Mouse (Mus musculus) bone marrow, adult 2 months (tissue): Measurements from ENCODE around the gene Foxo1. TPM values are rescaled to one million over a fixed set of nuclear protein-coding genes. Genes with fewer than 3 reads are reported as not detected.

Experiments
- H3K27ac ChIP-seq: fragments of 200-500 bp; 2 replicates; pipeline ENCODE4 v1.5.1; 2012; ENCODE audit warnings: low read depth, mild to moderate bottlenecking, control low read depth, inconsistent platforms, low read length; ENCODE audit not compliant: control insufficient read depth, poor library complexity, insufficient read depth
- H3K4me1 ChIP-seq: fragments of 200-500 bp; 2 replicates; pipeline ENCODE4 v1.6.1; 2011; ENCODE audit warnings: low read length; ENCODE audit not compliant: control insufficient read depth, insufficient read depth
- H3K4me3 ChIP-seq: fragments of 200-500 bp; replicated peaks from 2 replicates; pipeline ENCODE3; 2011; ENCODE audit warnings: mild to moderate bottlenecking, low read depth, low read length, control low read depth; ENCODE audit not compliant: control insufficient read depth
- CTCF ChIP-seq: fragments of 200-500 bp; IDR thresholded peaks from 2 replicates; pipeline ENCODE4 v1.5.1; 2011; ENCODE audit warnings: low read length, control low read depth; ENCODE audit not compliant: control insufficient read depth, insufficient read depth
- POLR2A ChIP-seq: fragments of 200-500 bp; IDR thresholded peaks from 2 replicates; pipeline ENCODE4 v1.6.1; 2011; ENCODE audit warnings: low read depth, mild to moderate bottlenecking, control low read depth, low read length, borderline replicate concordance; ENCODE audit not compliant: control insufficient read depth
- WGBS: fragments of 180-500 bp; shearing (Covaris S2); methylation state at CpG from one replicate; pipeline ENCODE4 v1.1.7; 2018; 5-methylcytosine and 5-hydroxymethylcytosine counted together
- polyA plus RNA-seq: library from polyadenylated mRNA; stranded (reverse); fragments of >200 nt; gene quantifications from 2 replicates; pipeline ENCODE4 v1.2.4, GENCODE M21; 2011; ENCODE audit warnings: low replicate concordance; ENCODE audit not compliant: missing spikeins, insufficient read depth, insufficient read length

Foxo1 gene
- polyA plus RNA-seq, 1 experiment, result 6.3 TPM

- 70% methylated on average over 10 of the region's 10 CpGs for WGBS
- Histone ChIP-seq H3K4me3 (no peak overlapping the region), H3K27ac (peak overlapping the region; percentile 85), H3K4me1 (peaks cover 6% of the 10 kb centered on the region)
- TF ChIP-seq POLR2A, result no peak
- TF ChIP-seq CTCF, result no peak
Observed at GRCm38 (mm10) chr3:52396951-52397615, 128.9 kb downstream of the Foxo1 start.

- TF ChIP-seq CTCF (no peak), POLR2A (no peak)
- H3K27ac ChIP-seq, result peak overlapping the region; percentile 63
- H3K4me1 ChIP-seq, result peaks cover 4% of the 10 kb centered on the region; the same call in 1 of the 2 replicates
- WGBS, result 77% methylated on average over 8 of the region's 8 CpGs
- H3K4me3 ChIP-seq, result no peak overlapping the region
Observed at GRCm38 (mm10) chr3:52397961-52398360, 129.8 kb downstream of the Foxo1 start.

GRCm38 (mm10) chr3:52400284-52401161, 132.4 kb downstream of the Foxo1 start:
- no peak overlapping the region for H3K4me3 ChIP-seq
- TF ChIP-seq CTCF, result no peak
- no peak for TF ChIP-seq POLR2A
- WGBS, result 1% methylated on average over 19 of the region's 19 CpGs
- no peak overlapping the region for H3K27ac ChIP-seq
- H3K4me1 ChIP-seq, result peaks cover 2% of the 10 kb centered on the region; the same call in 1 of the 2 replicates

- Histone ChIP-seq H3K4me1 (peaks cover 2% of the 10 kb centered on the region; the same call in 1 of the 2 replicates), H3K27ac (peak overlapping the region; percentile 22; the same call in 1 of the 2 replicates), H3K4me3 (no peak overlapping the region)
- 9% methylated on average over 26 of the region's 26 CpGs for WGBS
- TF ChIP-seq CTCF (no peak), POLR2A (no peak; the same call in 1 of the 2 replicates)
Observed at GRCm38 (mm10) chr3:52401162-52401928, 133.2 kb downstream of the Foxo1 start.

Other genes starting within 250 kb of the Foxo1 start
- gene Maml3, start 163.3 kb upstream of the Foxo1 start, polyA plus RNA-seq, result 1.4 and 4.9 TPM in 2 replicates